Mouse (Mus musculus) embryo, embryonic 11 days (tissue): ENCODE measurements around the gene Col9a2.
A peak's percentile ranks its signal among the peaks of the same experiment; 100 is the strongest.

ENCODE experiments used
- DNase-seq: peaks from one replicate; pipeline ENCODE4 v3.0.0-alpha.2; 2015

Col9a2 gene

DNA sequence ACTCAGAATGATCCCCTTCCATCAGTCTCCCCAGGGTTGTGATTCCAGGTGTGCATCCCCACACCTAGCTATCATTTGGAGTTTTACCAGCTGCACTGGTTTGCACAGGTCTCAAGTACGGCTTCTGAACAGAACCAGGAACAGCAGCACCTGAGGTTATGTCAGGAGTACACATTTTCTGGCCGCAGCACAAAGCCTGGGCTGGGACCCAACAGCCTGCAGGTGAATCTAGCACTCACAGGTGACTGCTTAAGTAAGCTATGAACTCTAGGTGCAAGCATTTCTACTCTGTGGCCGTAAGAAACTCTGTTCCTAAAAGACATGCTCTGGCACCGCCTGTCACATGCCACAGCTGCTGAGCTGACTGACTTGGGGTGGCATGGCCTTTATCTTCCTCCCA lies 51.0 kb downstream of the Col9a2 start:
- no peak for DNase-seq

DNA sequence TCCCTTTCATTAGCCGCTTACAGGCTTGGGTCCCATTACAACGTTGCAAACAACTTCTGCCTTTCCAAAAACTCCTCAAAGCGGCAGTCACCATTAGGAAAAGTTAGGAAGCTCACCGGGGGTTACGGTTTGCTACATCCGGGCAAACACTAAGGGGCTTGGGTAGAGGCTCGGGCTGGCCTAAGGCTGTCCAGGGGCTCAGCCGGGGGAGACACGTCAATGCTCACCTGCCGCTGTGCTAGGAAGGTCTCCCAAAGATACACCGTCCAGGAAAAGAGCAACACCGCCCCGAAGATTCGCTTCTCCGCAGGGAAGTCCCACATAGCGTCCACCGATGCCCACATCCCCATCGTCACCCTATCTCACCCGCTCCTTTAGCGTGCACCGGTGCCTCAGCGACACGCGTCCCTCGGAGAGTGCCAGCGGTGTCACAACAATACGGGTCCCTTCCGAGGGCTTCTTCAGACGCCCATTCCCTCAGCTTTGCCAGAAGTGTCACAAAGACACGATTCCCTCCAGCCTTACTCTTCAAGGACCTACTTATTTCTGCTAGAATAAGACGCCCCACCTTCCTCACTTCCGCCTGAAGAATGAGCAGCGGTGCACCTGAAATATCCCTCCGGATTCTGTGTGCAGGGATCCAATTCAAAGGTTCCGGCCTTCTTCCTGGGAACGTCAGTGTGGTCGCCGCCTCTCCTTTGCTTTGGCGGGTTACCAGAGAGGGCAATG lies 58.6 kb downstream of the Col9a2 start, which contains the start of gene Zmpste24:
Zmpste24 (minus strand) TSS at position 592 of the 729 bp plus-strand sequence.
- DNase-seq, result peak; percentile 92

DNA sequence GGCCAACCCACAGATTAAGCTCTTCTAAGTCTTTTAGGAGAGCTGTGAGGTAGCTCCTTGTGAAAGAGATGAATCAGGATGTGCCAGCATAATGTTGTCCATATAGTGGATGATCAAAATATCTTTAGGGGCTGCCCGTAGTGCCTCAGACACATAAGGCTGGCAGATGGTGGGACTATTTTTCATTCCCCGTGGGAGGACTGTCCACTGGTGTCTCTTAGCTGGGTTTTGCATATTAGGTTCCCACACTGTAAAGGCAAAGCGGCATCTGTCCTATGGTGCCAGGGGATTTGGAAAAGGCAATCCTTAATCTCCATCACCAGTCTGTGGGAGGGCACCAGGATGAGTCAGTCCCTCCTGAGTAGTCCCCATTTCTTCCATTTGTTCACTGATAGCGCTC lies 64.1 kb downstream of the Col9a2 start:
- no peak for DNase-seq
